Comparison of ENCODE assay signal across 11 mouse cellular contexts in genomic region chr9:45401851-45402250, GRCm38 (mm10). TPM values are rescaled to one million over a fixed set of nuclear protein-coding genes. Genes with fewer than 3 reads are reported as not detected.
"Had no signal": no experiment of that assay in that cellular context is flagged by ENCODE, and none has a peak within 500 bp of the region (broad histone marks: within the 10 kb centered on the region; RNA-seq: fewer than 3 reads in every experiment).

No protein-coding gene starts in this region.

- H3K36me3 ChIP-seq: limb, embryonic 12.5 days; liver, embryonic 13.5 days; midbrain, embryonic 13.5 days had no signal

- H3K4me1 ChIP-seq: liver, embryonic 13.5 days; midbrain, embryonic 13.5 days had no signal

- H3K4me2 ChIP-seq: limb, embryonic 12.5 days; liver, embryonic 13.5 days; midbrain, embryonic 13.5 days had no signal

- H3K27ac ChIP-seq: hindbrain, postnatal 0 days; limb, embryonic 12.5 days; liver, embryonic 13.5 days; midbrain, embryonic 13.5 days had no signal

- H3K9me3 ChIP-seq: limb, embryonic 12.5 days; liver, embryonic 13.5 days; midbrain, embryonic 13.5 days had no signal

- H3K4me3 ChIP-seq: limb, embryonic 12.5 days; liver, embryonic 13.5 days; midbrain, embryonic 13.5 days had no signal

- ATAC-seq: hindbrain, postnatal 0 days; liver, postnatal 0 days; midbrain, embryonic 13.5 days had no signal

- DNase-seq: layer of hippocampus, postnatal 36 days; liver; liver, embryonic 13.5 days; liver, postnatal 0 days; lung, postnatal 36 days; thymus, adult 18-20 months; thymus, postnatal 25 days had no signal

- H3K9ac ChIP-seq: limb, embryonic 12.5 days; liver, embryonic 13.5 days; liver, postnatal 0 days; midbrain, embryonic 13.5 days had no signal

RNA-seq across cellular contexts. Expression of gene Dscaml1, which starts 24.6 kb away (rescaled TPM):
- total RNA-seq: megakaryocyte progenitor cell, adult 5-6 weeks had no signal
- polyA plus RNA-seq: liver, embryonic 13.5 days; liver, postnatal 0 days had no signal

RNA-seq across cellular contexts. Expression of gene Fxyd6, which starts 31.9 kb away (rescaled TPM):
- total RNA-seq: megakaryocyte progenitor cell, adult 5-6 weeks had no signal
